Mouse (Mus musculus): Measurements from ENCODE around the gene Vps50. TPM values are rescaled to one million over a fixed set of nuclear protein-coding genes. Genes with fewer than 3 reads are reported as not detected.
A peak's percentile ranks its signal among the peaks of the same experiment; 100 is the strongest.
"Not testable (repeated sequence)": the region's sequence is repeated elsewhere in the genome, so short reads cannot be mapped to it uniquely, and the experiment has no call there.

The Vps50 gene
- total RNA-seq (2022) = 10 to 100 TPM; 12.4 to 17.2 (median 16.0) TPM

GRCm38 (mm10) chr6:3498162-3498848 lies at the start of gene Vps50, which contains the start of gene Hepacam2:
Gene Vps50, plus strand, starts transcription at chr6:3498382.
Gene Hepacam2, minus strand, starts transcription at chr6:3498298.
- peak; percentile 93 for DNase-seq (ENCODE audit: low spot score)

DNA sequence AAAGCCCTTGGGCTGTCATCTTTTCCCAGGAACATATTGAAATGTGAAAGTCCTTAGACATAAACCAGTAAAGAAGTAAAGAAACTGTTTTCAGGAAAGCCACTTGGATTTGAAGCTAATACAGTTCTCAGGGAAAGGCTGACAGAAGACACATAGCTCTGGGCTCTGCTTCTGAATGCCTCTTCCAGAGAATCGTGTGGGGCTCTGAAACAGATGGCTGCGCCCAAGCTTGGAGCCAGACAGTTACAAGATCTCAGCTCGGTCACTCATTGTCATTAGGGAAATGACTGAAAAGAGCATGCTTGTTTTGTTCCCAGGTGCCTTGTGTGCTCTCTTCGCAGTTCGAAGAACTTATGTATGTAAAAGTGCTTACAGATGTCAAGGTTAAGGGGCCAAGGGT lies 43.8 kb upstream of the Vps50 start:
- DNase-seq (ENCODE audit: low spot score) = no peak

- no peak for DNase-seq (ENCODE audit: low spot score)
Measured at GRCm38 (mm10) chr6:3455944-3456536, 42.1 kb upstream of the Vps50 start.

DNA sequence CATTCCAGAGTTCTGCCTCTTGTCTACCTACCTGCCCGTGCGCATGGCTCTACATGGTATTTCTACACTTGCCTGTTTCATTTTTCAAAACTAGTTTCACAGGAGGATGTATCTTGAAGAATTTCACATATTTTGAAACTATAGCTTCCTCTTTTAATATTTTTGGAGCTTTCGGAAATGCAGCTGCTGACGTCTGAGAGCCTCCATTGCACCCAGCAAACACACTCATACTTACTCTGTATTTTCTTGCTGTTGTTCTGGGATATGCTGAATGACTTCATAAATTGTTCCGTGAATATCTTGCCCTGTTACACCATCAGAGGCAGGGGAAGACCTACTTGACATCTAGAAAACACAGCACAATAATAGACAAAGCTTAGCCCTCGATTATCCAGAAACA lies 35.2 kb upstream of the Vps50 start:
- DNase-seq (ENCODE audit: low spot score) = no peak

DNA sequence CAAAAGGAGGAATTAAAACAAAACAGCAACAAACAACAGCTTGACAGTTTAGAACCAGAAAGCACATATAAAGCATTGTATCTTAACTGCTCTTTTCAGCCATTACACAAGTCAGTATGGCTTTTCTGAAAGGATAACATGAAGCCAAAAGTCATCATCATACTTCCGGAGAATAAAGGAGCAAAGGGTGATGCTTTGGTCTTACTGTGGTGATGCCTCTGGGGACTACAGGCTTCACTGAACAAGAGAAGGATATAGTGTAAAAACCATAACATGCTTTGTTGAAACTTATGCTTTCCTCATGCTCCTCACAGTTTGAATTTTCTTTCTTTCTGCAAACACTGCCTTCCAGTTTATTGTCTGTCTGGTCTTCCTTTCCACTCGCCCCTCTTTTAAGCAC lies 34.6 kb upstream of the Vps50 start:
- no peak for DNase-seq (ENCODE audit: low spot score)

DNA sequence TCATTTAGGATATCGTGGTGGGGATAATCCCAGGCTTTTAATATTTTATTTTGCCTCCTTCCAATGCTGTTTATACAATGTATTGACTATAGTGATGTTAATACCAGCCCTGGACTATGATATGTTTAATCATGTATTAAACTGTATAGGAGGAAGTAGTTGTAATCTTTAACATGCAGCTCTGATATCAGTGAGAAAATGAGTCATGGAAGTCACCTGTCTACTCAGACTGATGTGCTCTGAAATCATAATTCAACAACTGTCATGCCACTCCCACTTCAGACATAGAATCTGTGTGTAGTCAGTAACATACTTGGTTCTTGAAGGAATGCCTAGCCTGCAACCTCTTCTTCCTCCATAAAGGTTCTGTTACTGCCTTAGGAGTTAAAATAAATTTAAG lies 29.6 kb upstream of the Vps50 start:
- no peak for DNase-seq (ENCODE audit: low spot score)

DNA sequence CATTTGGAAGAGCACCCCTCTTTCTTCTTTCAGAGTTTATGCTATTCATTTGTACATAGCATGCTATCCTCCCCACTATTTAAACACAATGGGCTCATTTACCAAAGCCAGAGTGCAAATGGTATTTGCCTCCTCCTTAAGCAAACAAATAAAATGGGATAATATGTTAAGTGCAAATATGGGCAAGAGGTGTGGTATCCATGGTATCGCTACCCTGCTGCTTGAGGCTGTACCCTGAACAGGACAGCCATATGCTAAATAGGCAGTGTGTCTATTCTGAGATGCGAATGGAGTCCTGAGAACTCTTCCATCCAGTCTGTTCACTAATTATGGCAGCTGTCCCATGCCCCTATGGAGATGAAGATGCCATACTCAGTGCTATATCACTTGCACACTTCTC lies 27.5 kb upstream of the Vps50 start:
- DNase-seq (ENCODE audit: low spot score) = no peak

GRCm38 (mm10) chr6:3476299-3476698 lies 21.9 kb upstream of the Vps50 start:
- no peak for DNase-seq (ENCODE audit: low spot score)

DNA sequence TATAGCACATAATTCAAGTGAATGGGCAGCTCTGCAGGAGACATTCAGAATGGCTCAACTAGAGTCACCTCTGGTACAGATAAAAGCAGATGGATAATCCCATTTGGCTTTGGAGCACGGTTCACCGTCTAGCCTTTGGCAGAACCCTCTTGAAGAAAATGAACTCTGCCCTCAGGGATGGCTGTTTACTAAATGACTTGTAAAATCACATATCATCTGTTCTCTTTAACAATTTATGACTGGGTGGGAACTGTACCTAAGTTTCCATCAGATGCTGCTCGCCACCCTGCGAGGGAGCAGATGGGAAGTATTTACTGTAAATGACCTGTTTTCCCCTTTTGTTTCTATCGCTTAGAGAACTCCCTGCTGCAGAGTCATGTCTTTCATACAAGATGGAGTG lies 18.3 kb upstream of the Vps50 start:
- DNase-seq (ENCODE audit: low spot score) = no peak

- no peak for DNase-seq (ENCODE audit: low spot score)
Measured at GRCm38 (mm10) chr6:3481705-3482104, 16.5 kb upstream of the Vps50 start.

DNA sequence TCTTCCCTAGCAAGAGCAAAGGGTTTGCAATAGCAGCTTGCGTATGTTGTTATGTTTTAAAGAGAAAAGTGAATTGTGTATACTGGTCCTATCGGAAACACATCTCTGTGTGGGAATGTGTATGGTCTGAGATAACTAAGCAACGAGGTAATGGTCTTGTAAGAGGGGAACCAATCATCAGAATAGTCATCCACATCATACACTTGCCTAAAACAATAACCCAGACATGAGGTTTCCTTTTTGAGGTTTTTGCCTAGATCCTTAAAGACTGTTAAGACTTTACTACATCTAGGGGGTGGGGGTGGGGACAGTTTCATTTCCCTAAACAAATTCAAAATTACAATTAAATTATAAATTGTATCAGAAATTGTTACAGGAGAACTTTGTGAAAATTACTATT lies 13.0 kb upstream of the Vps50 start:
- DNase-seq (ENCODE audit: low spot score) = no peak

DNA sequence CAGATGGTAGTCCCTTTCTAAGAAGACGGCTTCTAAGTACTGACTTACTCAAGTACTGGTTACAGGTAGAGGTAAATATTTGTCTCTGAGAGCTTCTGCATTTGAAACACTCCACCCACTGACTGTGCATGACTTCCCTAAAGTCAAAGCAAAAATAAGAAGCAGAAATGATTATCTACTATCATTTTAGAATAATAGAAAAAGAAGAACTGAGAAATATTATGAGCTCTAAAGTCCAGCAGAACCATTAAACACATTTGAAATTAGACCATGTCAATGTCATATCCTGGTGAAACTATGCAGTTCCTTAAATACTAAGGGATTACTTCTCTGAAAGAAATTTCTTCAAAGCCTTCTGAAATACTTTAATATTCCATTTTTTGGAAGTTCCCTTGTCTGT lies 10.8 kb upstream of the Vps50 start:
- no peak for DNase-seq (ENCODE audit: low spot score)

GRCm38 (mm10) chr6:3494285-3494684 lies 3.9 kb upstream of the Vps50 start:
- no peak for DNase-seq (ENCODE audit: low spot score)

GRCm38 (mm10) chr6:3496210-3496609 lies 2.0 kb upstream of the Vps50 start:
- DNase-seq (ENCODE audit: low spot score) = peak; percentile 49

GRCm38 (mm10) chr6:3500286-3500685 lies 2.1 kb downstream of the Vps50 start:
- no peak for DNase-seq (ENCODE audit: low spot score)

DNA sequence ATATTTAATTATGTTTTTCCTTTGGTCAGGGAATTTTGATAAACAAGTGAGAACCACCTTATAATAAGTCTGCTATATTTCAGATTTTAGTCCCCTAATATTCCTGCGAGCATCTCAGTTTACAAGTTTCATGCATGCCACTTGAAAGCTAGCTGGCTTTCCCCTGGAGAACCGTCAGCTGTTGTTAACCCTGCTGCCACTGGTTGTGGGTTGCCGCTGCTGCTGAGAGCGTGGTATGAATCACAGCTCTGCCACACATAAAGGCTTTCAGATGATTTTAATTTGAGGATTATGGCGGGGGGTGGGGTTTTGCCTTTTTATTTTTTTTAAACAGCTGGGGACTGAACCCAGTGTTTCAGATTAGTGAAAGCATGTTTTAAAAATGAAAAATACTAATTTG lies 7.1 kb downstream of the Vps50 start:
- no peak for DNase-seq (ENCODE audit: low spot score)

DNA sequence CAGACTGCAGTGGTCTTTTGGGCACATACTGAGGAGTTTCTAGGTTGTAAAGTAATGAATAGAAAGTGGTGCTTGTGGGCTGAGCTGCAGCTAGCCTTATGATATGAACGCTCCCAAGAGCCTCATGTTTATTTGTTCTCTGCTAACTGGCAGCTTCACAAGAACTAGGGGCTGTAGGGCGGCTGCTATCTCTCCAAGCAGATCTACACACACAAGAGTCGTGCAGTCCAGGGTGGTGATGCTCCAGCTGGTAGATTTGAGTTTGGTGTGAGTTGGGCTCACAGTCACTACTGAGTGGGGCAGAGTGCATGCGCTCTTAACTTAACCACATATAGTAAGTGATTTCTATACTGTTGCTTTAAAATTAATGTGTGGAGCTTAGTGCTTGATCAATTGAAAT lies 8.9 kb downstream of the Vps50 start:
- no peak for DNase-seq (ENCODE audit: low spot score)

DNA sequence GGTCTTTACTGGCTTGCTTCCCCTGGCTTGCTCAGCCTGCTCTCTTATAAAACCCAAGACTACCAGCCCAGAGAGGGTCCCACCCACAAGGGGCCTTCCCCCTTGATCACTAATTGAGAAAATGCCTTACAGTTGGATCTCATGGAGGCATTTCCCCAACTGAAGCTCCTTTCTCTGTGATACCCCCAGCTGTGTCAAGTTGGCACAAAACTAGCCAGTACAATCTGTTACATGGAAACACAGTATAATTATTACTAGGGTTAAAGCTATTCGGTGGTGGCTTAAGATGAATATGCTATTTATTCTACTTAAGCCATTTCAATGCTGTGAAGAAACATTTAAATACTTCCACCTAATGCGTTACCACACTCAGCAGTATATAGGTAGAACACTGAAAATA lies 10.0 kb downstream of the Vps50 start:
- DNase-seq (ENCODE audit: low spot score) = not testable (repeated sequence)

DNA sequence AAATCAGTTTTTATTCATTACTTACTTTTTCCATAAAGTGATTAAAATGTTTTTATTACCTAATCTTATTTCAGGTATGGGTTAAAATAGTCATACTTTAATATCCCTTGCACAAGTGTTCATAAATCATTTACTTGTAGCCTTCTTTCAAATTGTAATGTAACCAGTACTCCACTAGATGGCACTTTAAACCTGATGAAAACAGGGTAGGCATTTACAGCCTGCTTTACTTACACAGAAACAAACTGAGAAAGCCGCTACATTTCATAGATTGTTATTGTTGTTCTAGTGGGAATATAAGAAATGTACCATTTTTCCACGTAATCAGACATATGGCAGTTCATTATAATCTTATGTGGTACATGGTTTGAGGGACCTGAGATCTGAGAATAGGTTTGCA lies 11.6 kb downstream of the Vps50 start:
- DNase-seq (ENCODE audit: low spot score) = peak; percentile 23

- DNase-seq (ENCODE audit: low spot score) = no peak
Measured at GRCm38 (mm10) chr6:3511116-3511515, 12.9 kb downstream of the Vps50 start.

DNA sequence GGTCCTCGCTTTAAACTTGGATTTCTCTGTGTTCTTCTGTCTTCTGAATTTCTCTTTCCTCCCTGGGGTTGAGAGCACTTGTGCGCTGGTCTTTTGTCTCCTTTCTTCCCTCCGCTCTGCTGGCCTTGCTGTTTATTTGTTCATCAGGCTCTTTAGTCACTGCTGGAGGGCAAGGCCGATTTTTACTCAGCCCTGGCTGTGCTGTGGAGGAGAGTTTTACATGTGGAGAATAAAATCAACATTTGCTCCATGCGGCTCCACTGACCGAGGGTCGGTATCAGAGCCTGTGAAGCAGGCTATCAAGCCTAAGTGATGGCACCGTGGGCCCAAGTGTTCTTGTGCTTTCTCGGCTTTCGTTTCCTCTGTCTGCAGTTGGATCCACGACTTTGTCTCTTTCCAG lies 13.4 kb downstream of the Vps50 start:
- no peak for DNase-seq (ENCODE audit: low spot score)

GRCm38 (mm10) chr6:3512611-3513010 lies 14.4 kb downstream of the Vps50 start:
- DNase-seq (ENCODE audit: low spot score) = no peak

DNA sequence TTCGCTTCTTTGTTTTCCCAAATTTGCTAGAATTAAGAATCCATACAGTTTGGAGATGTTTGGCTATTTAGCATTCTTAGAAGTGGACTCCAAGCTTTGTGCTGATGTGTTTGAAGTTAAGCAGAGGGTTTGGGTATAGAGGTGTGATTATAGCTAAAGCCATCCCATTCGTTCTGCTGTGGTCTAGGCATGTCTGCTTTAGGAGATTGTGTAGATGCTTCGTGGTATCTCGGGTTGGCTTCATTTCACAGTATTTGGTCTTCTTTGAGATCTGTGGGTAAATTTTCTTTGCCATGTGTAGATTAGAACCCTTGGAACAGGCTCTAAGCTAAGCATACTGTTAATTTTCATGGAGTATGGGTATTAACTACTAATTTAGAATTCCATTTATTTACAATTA lies 30.0 kb downstream of the Vps50 start:
- no peak for DNase-seq (ENCODE audit: low spot score)

GRCm38 (mm10) chr6:3531445-3531844 lies 33.3 kb downstream of the Vps50 start:
- DNase-seq (ENCODE audit: low spot score) = no peak
